Mouse (Mus musculus) forebrain, embryonic 16.5 days (tissue): ENCODE measurements at regions not wholly inside any gene's neighbourhood (a gene's known extent, or its start where the extent isn't known, plus 50 kb on each side); places are given as distances from the start of the nearest gene placed in this dataset.

Experiments used
- ATAC-seq: fragments of 200-750 bp; cut with Nextera tagmentation; 2 replicates; pipeline ENCODE4 v1.8.0; 2017; ENCODE audit warnings: mild to moderate bottlenecking, moderate library complexity
- H3K27ac ChIP-seq: fragments of 300-500 bp; sonication (generic); 2 replicates; pipeline ENCODE4 v1.5.1; 2014; ENCODE audit warnings: low read length, control low read depth
- H3K27me3 ChIP-seq: fragments of 300-500 bp; sonication (generic); replicated peaks from 2 replicates; pipeline ENCODE4 v1.6.1; 2014; ENCODE audit warnings: low read length; ENCODE audit not compliant: control insufficient read depth, insufficient read depth
- H3K36me3 ChIP-seq: fragments of 300-500 bp; sonication (generic); 2 replicates; pipeline ENCODE4 v1.6.1; 2014; ENCODE audit not compliant: control insufficient read depth, insufficient read depth
- H3K4me1 ChIP-seq: fragments of 300-500 bp; sonication (generic); replicated peaks from 2 replicates; pipeline ENCODE4 v1.6.1; 2014; ENCODE audit warnings: low read length; ENCODE audit not compliant: control insufficient read depth, insufficient read depth
- H3K4me2 ChIP-seq: fragments of 300-500 bp; sonication (generic); 2 replicates; pipeline ENCODE4 v1.6.1; 2014; ENCODE audit warnings: mild to moderate bottlenecking, low read length, control low read depth
- H3K4me3 ChIP-seq: fragments of 300-500 bp; sonication (generic); replicated peaks from 2 replicates; pipeline ENCODE4 v1.5.1; 2014; ENCODE audit warnings: mild to moderate bottlenecking, low read length, control low read depth
- H3K9ac ChIP-seq: fragments of 300-500 bp; sonication (generic); replicated peaks from 2 replicates; pipeline ENCODE4 v1.6.1; 2014; ENCODE audit warnings: low read depth, low read length, control low read depth
- H3K9me3 ChIP-seq: fragments of 300-500 bp; sonication (generic); 2 replicates; pipeline ENCODE4 v1.6.1; 2016; ENCODE audit warnings: low read length; ENCODE audit not compliant: control insufficient read depth
- WGBS: fragments of 180-500 bp; shearing (Covaris S2); extraction: QIAGEN DNeasy Blood & Tissue Kit; methylation state at CpG from one replicate; pipeline ENCODE4 v1.1.7; 2014; 5-methylcytosine and 5-hydroxymethylcytosine counted together

GRCm38 (mm10) chr13:85376338-85376998 lies 87.5 kb upstream of the Rasa1 start:
- 84% methylated on average over 3 of the region's 3 CpGs for WGBS
- H3K4me3 ChIP-seq: no peak overlapping the region
- no peaks in the 10 kb centered on the region for H3K4me1 ChIP-seq
- no peak overlapping the region for H3K9ac ChIP-seq
- no peak overlapping the region for H3K4me2 ChIP-seq
- H3K27ac ChIP-seq: no peak overlapping the region
- no peaks in the 10 kb centered on the region for H3K9me3 ChIP-seq
- no peaks in the 10 kb centered on the region for H3K27me3 ChIP-seq
- H3K36me3 ChIP-seq: no peaks in the 10 kb centered on the region
- ATAC-seq: no peak

GRCm38 (mm10) chr13:85359621-85360020 lies 70.7 kb upstream of the Rasa1 start:
- H3K4me3 ChIP-seq: no peak overlapping the region
- H3K4me1 ChIP-seq: no peaks in the 10 kb centered on the region
- H3K9ac ChIP-seq: no peak overlapping the region
- no peak overlapping the region for H3K4me2 ChIP-seq
- no peak for ATAC-seq
- WGBS: 68% methylated on average over 2 of the region's 2 CpGs
- no peaks in the 10 kb centered on the region for H3K9me3 ChIP-seq
- H3K27me3 ChIP-seq: no peaks in the 10 kb centered on the region
- no peak overlapping the region for H3K27ac ChIP-seq
- no peaks in the 10 kb centered on the region for H3K36me3 ChIP-seq

- H3K9me3 ChIP-seq: no peaks in the 10 kb centered on the region
- H3K36me3 ChIP-seq: no peaks in the 10 kb centered on the region
- H3K4me2 ChIP-seq: no peak overlapping the region
- H3K27ac ChIP-seq: no peak overlapping the region
- H3K4me1 ChIP-seq: no peaks in the 10 kb centered on the region
- H3K4me3 ChIP-seq: no peak overlapping the region
- H3K9ac ChIP-seq: no peak overlapping the region
- 95% methylated on average over 6 of the region's 6 CpGs for WGBS
- no peak for ATAC-seq
- no peaks in the 10 kb centered on the region for H3K27me3 ChIP-seq
Observed at GRCm38 (mm10) chr13:85359143-85359542, 70.2 kb upstream of the Rasa1 start.

- 82% methylated on average over 3 of the region's 3 CpGs for WGBS
Observed at GRCm38 (mm10) chr13:85352061-85352460, 63.1 kb upstream of the Rasa1 start.

More at GRCm38 (mm10) chr13:85352061-85352460, 63.1 kb upstream of the Rasa1 start:
- H3K4me1 ChIP-seq: no peaks in the 10 kb centered on the region
- no peak for ATAC-seq
- no peaks in the 10 kb centered on the region for H3K9me3 ChIP-seq
- H3K4me3 ChIP-seq: no peak overlapping the region
- no peaks in the 10 kb centered on the region for H3K27me3 ChIP-seq
- no peak overlapping the region for H3K4me2 ChIP-seq
- no peak overlapping the region for H3K9ac ChIP-seq
- no peak overlapping the region for H3K27ac ChIP-seq
- H3K36me3 ChIP-seq: no peaks in the 10 kb centered on the region
